Mouse (Mus musculus) kidney, adult 10 weeks (tissue): ENCODE results near the gene Olfr702. TPM values are rescaled to one million over a fixed set of nuclear protein-coding genes. Genes with fewer than 3 reads are reported as not detected.

Experiments
- polyA plus RNA-seq: library from polyadenylated mRNA; stranded (reverse); fragments of 350-450 nt; fragmentation: Illumina TruSeq; extraction: RNeasy Lipid Tissue Mini Kit (QIAGEN cat#74804); gene quantifications from one replicate; pipeline ENCODE4 v1.2.3, GENCODE M21; 2014; ENCODE audit warnings: low read depth, low replicate concordance

The Olfr702 gene
- polyA plus RNA-seq: not detected

GRCm38 (mm10) chr7:106833793-106834192 is at the start of gene Olfr702:
Gene Olfr702, minus strand, starts transcription at chr7:106833893.

GRCm38 (mm10) chr7:106876791-106877190 is 43.1 kb upstream of the Olfr702 start, which contains the start of gene Olfr705:
Gene Olfr705, minus strand, starts transcription at chr7:106876891.

GRCm38 (mm10) chr7:106862885-106863284 is 29.2 kb upstream of the Olfr702 start, which contains the start of gene Olfr704:
Gene Olfr704, plus strand, starts transcription at chr7:106863185.

GRCm38 (mm10) chr7:106843060-106843459 is 9.4 kb upstream of the Olfr702 start, which contains the start of gene Olfr703:
Gene Olfr703, plus strand, starts transcription at chr7:106843360.

GRCm38 (mm10) chr7:106813829-106814228 is 19.9 kb downstream of the Olfr702 start, which contains the start of gene Olfr701:
Gene Olfr701, plus strand, starts transcription at chr7:106814129.

GRCm38 (mm10) chr7:106808734-106809133 is 25.0 kb downstream of the Olfr702 start, which contains the start of gene Olfr700:
Gene Olfr700, minus strand, starts transcription at chr7:106808834.

GRCm38 (mm10) chr7:106793098-106793497 is 40.6 kb downstream of the Olfr702 start, which contains the start of gene Olfr699:
Gene Olfr699, minus strand, starts transcription at chr7:106793198.

Other genes starting within 250 kb of the Olfr702 start
- not detected for gene Olfr693, start 153.3 kb downstream of the Olfr702 start, polyA plus RNA-seq
- gene Olfr694, start 142.1 kb downstream of the Olfr702 start, polyA plus RNA-seq: not detected
- gene Olfr695, start 117.5 kb downstream of the Olfr702 start, polyA plus RNA-seq: not detected
- not detected for gene Olfr697, start 91.5 kb downstream of the Olfr702 start, polyA plus RNA-seq
- not detected for gene Olfr698, start 78.5 kb downstream of the Olfr702 start, polyA plus RNA-seq
- not detected for gene Olfr699, start 40.7 kb downstream of the Olfr702 start, polyA plus RNA-seq
- gene Olfr700, start 25.1 kb downstream of the Olfr702 start, polyA plus RNA-seq: not detected
- gene Olfr701, start 19.8 kb downstream of the Olfr702 start, polyA plus RNA-seq: not detected
- gene Olfr703, start 9.5 kb upstream of the Olfr702 start, polyA plus RNA-seq: not detected
- not detected for gene Olfr704, start 29.3 kb upstream of the Olfr702 start, polyA plus RNA-seq
- not detected for gene Olfr705, start 43.0 kb upstream of the Olfr702 start, polyA plus RNA-seq
- gene Olfr706, start 54.3 kb upstream of the Olfr702 start, polyA plus RNA-seq: not detected
- not detected for gene Olfr707, start 67.3 kb upstream of the Olfr702 start, polyA plus RNA-seq
- not detected for gene Olfr1532-ps1, start 74.1 kb upstream of the Olfr702 start, polyA plus RNA-seq
- gene Olfr709-ps1, start 98.3 kb upstream of the Olfr702 start, polyA plus RNA-seq: not detected
- not detected for gene Olfr710, start 114.4 kb upstream of the Olfr702 start, polyA plus RNA-seq
- not detected for gene Olfr6, start 130.0 kb upstream of the Olfr702 start, polyA plus RNA-seq
- gene Olfr711, start 141.6 kb upstream of the Olfr702 start, polyA plus RNA-seq: not detected
- not detected for gene Olfr2, start 172.2 kb upstream of the Olfr702 start, polyA plus RNA-seq
- not detected for gene Olfr713, start 197.3 kb upstream of the Olfr702 start, polyA plus RNA-seq
- not detected for gene Olfr714, start 237.1 kb upstream of the Olfr702 start, polyA plus RNA-seq